Mouse (Mus musculus) liver, embryonic 14.5 days (tissue): ENCODE measurements around the gene Ccdc74a.

Experiments used
- CTCF ChIP-seq: IDR thresholded peaks from 2 replicates; pipeline ENCODE4 v1.5.1; 2016; ENCODE audit warnings: antibody characterized with exemption, low read depth, control low read depth
- EP300 ChIP-seq: IDR thresholded peaks from 2 replicates; pipeline ENCODE4 v1.6.1; 2016; ENCODE audit warnings: antibody characterized with exemption, low read depth

DNA sequence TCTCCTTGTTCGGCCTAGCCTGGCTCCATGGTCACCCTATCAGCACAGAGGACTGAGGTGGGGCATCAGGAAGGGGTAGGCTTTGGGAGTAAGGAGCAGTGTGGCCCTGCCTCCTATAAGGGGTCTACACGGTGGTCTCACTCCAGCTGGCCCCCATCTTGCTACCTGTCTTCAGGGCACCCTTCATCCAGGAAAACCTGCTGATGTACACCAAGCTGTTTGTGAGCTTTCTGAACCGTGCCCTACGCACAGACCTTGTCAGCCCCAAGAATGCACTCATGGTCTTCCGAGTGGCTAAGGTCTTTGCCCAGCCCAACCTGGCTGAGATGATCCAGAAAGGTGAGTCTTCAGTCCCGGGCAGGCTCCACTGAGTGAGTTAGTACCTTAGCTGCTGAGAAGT lies 6.3 kb upstream of the Ccdc74a start:
- TF ChIP-seq CTCF (no peak), EP300 (no peak)
